Mouse (Mus musculus): ENCODE measurements at regions not wholly inside any gene's neighbourhood (a gene's known extent, or its start where the extent isn't known, plus 50 kb on each side); places are given as distances from the start of the nearest gene placed in this dataset.

GRCm38 (mm10) chr10:34856494-34857146 is 373.4 kb downstream of the Frk start:
- H3K4me1 ChIP-seq (replicated peaks), result no peaks in the 10 kb centered on the region
- 72% methylated on average over 1 of the region's 1 CpGs for WGBS
- no peak overlapping the region for H3K27ac ChIP-seq
- H3K4me2 ChIP-seq, result no peak overlapping the region
- H3K9ac ChIP-seq, result no peak overlapping the region
- no peak for ATAC-seq (replicated peaks; ENCODE audit: insufficient number of reproducible peaks, insufficient read depth, low FRiP score, low read depth)
- no peaks in the 10 kb centered on the region for H3K36me3 ChIP-seq
- H3K4me3 ChIP-seq, result no peak overlapping the region
- no peaks in the 10 kb centered on the region for H3K27me3 ChIP-seq
- no peaks in the 10 kb centered on the region for H3K9me3 ChIP-seq (replicated peaks)

- no peak for ATAC-seq (replicated peaks; ENCODE audit: insufficient number of reproducible peaks, insufficient read depth, low FRiP score, low read depth)
- H3K36me3 ChIP-seq, result no peaks in the 10 kb centered on the region
- H3K27ac ChIP-seq, result no peak overlapping the region
- H3K9ac ChIP-seq, result no peak overlapping the region
- no peak overlapping the region for H3K4me3 ChIP-seq
- H3K4me1 ChIP-seq (replicated peaks), result no peaks in the 10 kb centered on the region
- no peaks in the 10 kb centered on the region for H3K27me3 ChIP-seq
- 51% methylated on average over 1 of the region's 1 CpGs for WGBS
- no peaks in the 10 kb centered on the region for H3K9me3 ChIP-seq (replicated peaks)
- H3K4me2 ChIP-seq, result no peak overlapping the region
Observed at GRCm38 (mm10) chr10:34862693-34863092, 379.5 kb downstream of the Frk start.

- no peak overlapping the region for H3K9ac ChIP-seq
- WGBS, result 72% methylated on average over 9 of the region's 9 CpGs
- no peaks in the 10 kb centered on the region for H3K36me3 ChIP-seq
- H3K4me3 ChIP-seq, result no peak overlapping the region
- H3K4me2 ChIP-seq, result no peak overlapping the region
- no peak overlapping the region for H3K27ac ChIP-seq
- H3K4me1 ChIP-seq (replicated peaks), result no peaks in the 10 kb centered on the region
- no peak for ATAC-seq (replicated peaks; ENCODE audit: insufficient number of reproducible peaks, insufficient read depth, low FRiP score, low read depth)
- no peaks in the 10 kb centered on the region for H3K9me3 ChIP-seq (replicated peaks)
- no peaks in the 10 kb centered on the region for H3K27me3 ChIP-seq
Observed at GRCm38 (mm10) chr10:34871888-34872287, 388.7 kb downstream of the Frk start.

DNA sequence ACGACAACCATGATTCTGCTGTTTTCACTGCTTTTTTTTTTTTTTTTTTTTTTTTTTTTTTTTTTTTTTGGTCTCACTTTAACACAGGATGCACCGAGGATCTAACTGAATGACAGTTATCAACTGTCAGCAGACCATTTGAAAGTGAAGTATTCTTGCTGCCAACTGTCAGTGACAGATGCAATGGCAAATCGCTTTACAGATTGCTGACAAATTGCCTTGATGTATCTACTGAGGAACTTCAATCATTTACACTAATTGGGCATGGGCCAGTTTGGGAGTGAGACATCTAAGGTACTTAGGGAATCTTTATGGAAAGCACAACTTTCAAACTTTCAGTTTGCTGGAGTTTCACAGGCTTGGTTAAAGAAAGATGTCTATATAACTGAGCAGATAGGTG is 395.3 kb downstream of the Frk start:
- no peak for ATAC-seq (replicated peaks; ENCODE audit: insufficient number of reproducible peaks, insufficient read depth, low FRiP score, low read depth)
- H3K27me3 ChIP-seq, result no peaks in the 10 kb centered on the region
- no peak overlapping the region for H3K9ac ChIP-seq
- H3K4me1 ChIP-seq (replicated peaks), result no peaks in the 10 kb centered on the region
- no peaks in the 10 kb centered on the region for H3K36me3 ChIP-seq
- H3K4me2 ChIP-seq, result no peak overlapping the region
- no peak overlapping the region for H3K27ac ChIP-seq
- 66% methylated on average over 3 of the region's 3 CpGs for WGBS
- no peaks in the 10 kb centered on the region for H3K9me3 ChIP-seq (replicated peaks)
- H3K4me3 ChIP-seq, result no peak overlapping the region

GRCm38 (mm10) chr10:34887601-34888000 is 404.4 kb downstream of the Frk start:
- H3K4me1 ChIP-seq (replicated peaks), result no peaks in the 10 kb centered on the region
- 61% methylated on average over 1 of the region's 1 CpGs for WGBS
- H3K4me3 ChIP-seq, result no peak overlapping the region
- H3K9ac ChIP-seq, result no peak overlapping the region
- H3K27me3 ChIP-seq, result no peaks in the 10 kb centered on the region
- no peaks in the 10 kb centered on the region for H3K9me3 ChIP-seq (replicated peaks)
- H3K4me2 ChIP-seq, result no peak overlapping the region
- no peak for ATAC-seq (replicated peaks; ENCODE audit: insufficient number of reproducible peaks, insufficient read depth, low FRiP score, low read depth)
- H3K36me3 ChIP-seq, result no peaks in the 10 kb centered on the region
- H3K27ac ChIP-seq, result no peak overlapping the region

- H3K9me3 ChIP-seq (replicated peaks), result no peaks in the 10 kb centered on the region
- no peak overlapping the region for H3K9ac ChIP-seq
- H3K4me3 ChIP-seq, result no peak overlapping the region
- no peak overlapping the region for H3K27ac ChIP-seq
- 76% methylated on average over 5 of the region's 5 CpGs for WGBS
- no peaks in the 10 kb centered on the region for H3K27me3 ChIP-seq
- ATAC-seq (replicated peaks; ENCODE audit: insufficient number of reproducible peaks, insufficient read depth, low FRiP score, low read depth), result no peak
- no peaks in the 10 kb centered on the region for H3K4me1 ChIP-seq (replicated peaks)
- H3K4me2 ChIP-seq, result no peak overlapping the region
- no peaks in the 10 kb centered on the region for H3K36me3 ChIP-seq
Observed at GRCm38 (mm10) chr10:34904274-34904673, 421.1 kb downstream of the Frk start.

DNA sequence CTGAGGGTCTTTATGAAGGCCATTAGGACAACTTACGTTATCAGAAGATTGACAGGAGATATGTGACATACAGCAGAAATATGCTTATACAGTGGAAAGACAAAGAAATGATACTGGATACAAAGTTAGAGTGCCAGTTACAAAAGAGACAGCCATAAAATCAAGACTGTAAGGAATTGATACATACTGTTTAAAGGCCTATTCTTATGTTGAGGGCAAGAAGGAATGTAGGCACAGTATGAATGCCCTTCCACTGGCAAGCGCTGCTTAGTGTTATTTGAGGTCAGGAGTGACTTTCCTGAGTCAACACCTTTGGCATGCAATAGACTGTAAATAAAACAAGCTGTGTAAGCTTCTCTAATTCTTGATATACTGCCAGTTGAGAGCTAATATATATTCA is 421.5 kb downstream of the Frk start:
- no peaks in the 10 kb centered on the region for H3K4me1 ChIP-seq (replicated peaks)
- H3K4me3 ChIP-seq, result no peak overlapping the region
- H3K9ac ChIP-seq, result no peak overlapping the region
- H3K27me3 ChIP-seq, result no peaks in the 10 kb centered on the region
- H3K27ac ChIP-seq, result no peak overlapping the region
- no peak overlapping the region for H3K4me2 ChIP-seq
- no peaks in the 10 kb centered on the region for H3K9me3 ChIP-seq (replicated peaks)
- ATAC-seq (replicated peaks; ENCODE audit: insufficient number of reproducible peaks, insufficient read depth, low FRiP score, low read depth), result no peak
- H3K36me3 ChIP-seq, result no peaks in the 10 kb centered on the region
- WGBS, result 72% methylated on average over 2 of the region's 2 CpGs

GRCm38 (mm10) chr10:34912153-34912723 is 429.0 kb downstream of the Frk start:
- Histone ChIP-seq H3K9ac (no peak overlapping the region), H3K27ac (peak overlapping the region; percentile 68), H3K4me1 (replicated peaks) (0 out of 2 replicates have a peak, but pooled peaks cover 2% of the 10 kb centered on the region), H3K9me3 (replicated peaks) (no peaks in the 10 kb centered on the region), H3K4me3 (no peak overlapping the region), H3K36me3 (no peaks in the 10 kb centered on the region), H3K4me2 (no peak overlapping the region), H3K27me3 (no peaks in the 10 kb centered on the region)
- WGBS, result 50% methylated on average over 2 of the region's 2 CpGs
- ATAC-seq (replicated peaks; ENCODE audit: insufficient number of reproducible peaks, insufficient read depth, low FRiP score, low read depth), result no peak
